Mouse (Mus musculus): ENCODE data around the gene Fbxo31.

The Fbxo31 gene

GRCm38 (mm10) chr8:121551065-121551985 is 27.3 kb downstream of the Fbxo31 start:
- DNase-seq: peak; percentile 11

- DNase-seq: peak; percentile 8
These were observed 28.6 kb downstream of the Fbxo31 start for GRCm38 (mm10) chr8:121550056-121550455.

- peak; percentile 77 for DNase-seq
These were observed 31.5 kb downstream of the Fbxo31 start for GRCm38 (mm10) chr8:121547132-121547531.

- DNase-seq: no peak
These were observed 33.7 kb downstream of the Fbxo31 start for GRCm38 (mm10) chr8:121544936-121545335.

GRCm38 (mm10) chr8:121544276-121544785 is 34.3 kb downstream of the Fbxo31 start, which contains the start of gene 1700018B08Rik:
TSS of gene 1700018B08Rik (minus strand) at chr8:121544320.
- DNase-seq: no peak

GRCm38 (mm10) chr8:121542901-121543300 is 35.7 kb downstream of the Fbxo31 start:
- DNase-seq: no peak

- no peak for DNase-seq
These were observed 36.7 kb downstream of the Fbxo31 start for GRCm38 (mm10) chr8:121541862-121542261.

GRCm38 (mm10) chr8:121532381-121532780 is 46.2 kb downstream of the Fbxo31 start:
- no peak for DNase-seq

GRCm38 (mm10) chr8:121530639-121531038 is 48.0 kb downstream of the Fbxo31 start:
- DNase-seq: no peak

- DNase-seq: no peak
These were observed 49.8 kb downstream of the Fbxo31 start for GRCm38 (mm10) chr8:121528790-121529189.

- DNase-seq: no peak
These were observed 50.9 kb downstream of the Fbxo31 start for GRCm38 (mm10) chr8:121527751-121528150.

- no peak for DNase-seq
These were observed 51.6 kb downstream of the Fbxo31 start for GRCm38 (mm10) chr8:121526811-121527550.

GRCm38 (mm10) chr8:121525111-121525818 is 53.3 kb downstream of the Fbxo31 start:
- no peak for DNase-seq

GRCm38 (mm10) chr8:121513429-121513828 is 65.2 kb downstream of the Fbxo31 start:
- DNase-seq: peak; percentile 86

GRCm38 (mm10) chr8:121511751-121512150 is 66.9 kb downstream of the Fbxo31 start:
- DNase-seq: no peak

All from right cerebral cortex, postnatal 14 days (tissue).